Mouse (Mus musculus) CD4-positive, CD25-positive, alpha-beta regulatory T cell, adult 2 months (primary cell): ENCODE measurements around the gene Zswim4.
A peak's percentile ranks its signal among the peaks of the same experiment; 100 is the strongest.

ENCODE experiments used
- DNase-seq: peaks from one replicate; pipeline ENCODE4 v3.0.0-alpha.2; 2012; ENCODE audit warnings: low read depth, low spot score

The Zswim4 gene

GRCm38 (mm10) chr8:84236998-84237473, at the start of gene Zswim4:
Gene Zswim4, minus strand, starts transcription at chr8:84237055.
- peak; percentile 98 for DNase-seq

- peak; percentile 70 for DNase-seq
Measured at GRCm38 (mm10) chr8:84285665-84286064, 48.8 kb upstream of the Zswim4 start.

GRCm38 (mm10) chr8:84284608-84285063, 47.8 kb upstream of the Zswim4 start:
- DNase-seq, result no peak

- DNase-seq, result no peak
Measured at GRCm38 (mm10) chr8:84280777-84281176, 43.9 kb upstream of the Zswim4 start.

GRCm38 (mm10) chr8:84276447-84276846, 39.6 kb upstream of the Zswim4 start:
- DNase-seq, result no peak

GRCm38 (mm10) chr8:84273968-84274367, 37.1 kb upstream of the Zswim4 start:
- no peak for DNase-seq

GRCm38 (mm10) chr8:84272302-84272701, 35.4 kb upstream of the Zswim4 start:
- no peak for DNase-seq

GRCm38 (mm10) chr8:84269950-84270773, 33.3 kb upstream of the Zswim4 start, which contains the start of gene Ccdc130:
Gene Ccdc130, minus strand, starts transcription at chr8:84270380.
- peak; percentile 100 for DNase-seq

- no peak for DNase-seq
Measured at GRCm38 (mm10) chr8:84261098-84261497, 24.2 kb upstream of the Zswim4 start.

- peak; percentile 92 for DNase-seq
Measured at GRCm38 (mm10) chr8:84256822-84257610, 20.2 kb upstream of the Zswim4 start, which contains the start of gene Mri1. Gene Mri1, minus strand, starts transcription at chr8:84257326.

GRCm38 (mm10) chr8:84256458-84256821, 19.6 kb upstream of the Zswim4 start:
- peak; percentile 83 for DNase-seq

- DNase-seq, result peak; percentile 49
Measured at GRCm38 (mm10) chr8:84255858-84256257, 19.0 kb upstream of the Zswim4 start.

GRCm38 (mm10) chr8:84249257-84250170, 12.7 kb upstream of the Zswim4 start, which contains the start of gene D8Ertd738e:
Gene D8Ertd738e, minus strand, starts transcription at chr8:84249719.
- peak; percentile 97 for DNase-seq

GRCm38 (mm10) chr8:84241821-84242220, 5.0 kb upstream of the Zswim4 start:
- no peak for DNase-seq

- DNase-seq, result no peak
Measured at GRCm38 (mm10) chr8:84241167-84241566, 4.3 kb upstream of the Zswim4 start.

GRCm38 (mm10) chr8:84237542-84238229, 831 bp upstream of the Zswim4 start:
- peak; percentile 68 for DNase-seq

GRCm38 (mm10) chr8:84236410-84236997, 351 bp downstream of the Zswim4 start:
- no peak for DNase-seq

- peak; percentile 39 for DNase-seq
Measured at GRCm38 (mm10) chr8:84235746-84236409, 977 bp downstream of the Zswim4 start.

- DNase-seq, result no peak
Measured at GRCm38 (mm10) chr8:84233055-84233454, 3.8 kb downstream of the Zswim4 start.

GRCm38 (mm10) chr8:84230735-84231134, 6.1 kb downstream of the Zswim4 start:
- peak; percentile 54 for DNase-seq
